In the genomic region with DNA sequence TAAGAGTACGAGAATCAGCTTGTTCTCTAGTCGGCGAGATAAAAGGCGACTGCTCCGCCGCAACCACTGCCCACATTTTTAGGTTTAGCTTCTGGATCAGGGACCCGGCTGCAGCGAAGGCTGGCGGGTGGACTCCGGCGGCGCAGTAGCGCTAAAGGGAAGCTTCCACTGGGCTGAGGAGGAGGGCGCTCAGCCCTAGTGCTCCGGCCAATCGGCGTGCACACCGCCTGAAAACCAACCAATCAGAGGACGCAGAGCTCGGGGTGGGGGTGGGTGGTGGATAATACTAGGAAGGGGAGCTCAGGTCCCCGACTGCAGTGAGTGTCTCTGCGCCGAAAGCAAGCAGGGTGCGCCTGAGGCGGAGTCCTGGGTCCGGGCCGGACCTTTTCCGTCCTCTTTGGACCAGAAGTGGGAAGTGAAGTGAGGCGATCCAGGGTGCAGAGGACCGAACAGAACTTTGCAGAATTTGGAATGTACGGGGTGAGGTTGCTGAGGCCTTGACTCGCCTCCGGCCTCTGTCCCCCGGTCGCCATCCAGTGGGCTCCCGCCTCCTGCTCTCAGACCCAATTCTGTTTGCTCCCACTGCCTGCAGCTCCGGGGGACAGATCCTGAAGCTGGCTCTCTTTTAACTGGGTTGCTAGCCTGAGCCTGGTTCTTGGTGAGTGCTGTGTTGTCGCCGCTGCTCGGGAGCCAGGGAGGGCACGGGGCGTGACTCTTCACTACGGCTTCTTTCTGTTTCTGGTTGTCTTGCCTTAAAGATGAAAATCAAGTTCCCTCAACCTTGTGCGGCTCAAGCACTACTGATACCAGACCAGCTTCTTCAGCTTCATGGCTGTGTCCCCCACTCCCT, we compare ENCODE assay signal across 8 mouse cellular contexts. TPM values are rescaled to one million over a fixed set of nuclear protein-coding genes. Genes with fewer than 3 reads are reported as not detected.
DNase-seq lines count a peak whose midpoint lies in the region; ATAC-seq and TF ChIP-seq lines count a peak whose summit lies in the region.

TSS of gene Dmrt2 (plus strand) at position 311 of the 850 bp plus-strand sequence.

- H3K4me3 ChIP-seq in embryonic facial prominence, embryonic 15.5 days (replicated peaks), result peak within 1 kb of the TSS; percentile 47
- peak within 1 kb of the TSS; percentile 60 for H3K4me3 ChIP-seq in heart, embryonic 13.5 days
- peak within 1 kb of the TSS; percentile 45 for H3K4me3 ChIP-seq in kidney, embryonic 15.5 days (replicated peaks)
- peak within 1 kb of the TSS; percentile 50 for H3K4me3 ChIP-seq in liver, embryonic 15.5 days (replicated peaks)
- H3K4me3 ChIP-seq in neural tube, embryonic 12.5 days, result peak within 1 kb of the TSS; percentile 36
- H3K4me3 ChIP-seq in thymus, adult 2 months (ENCODE audit: control insufficient read depth, insufficient read depth, low read length), result peak within 1 kb of the TSS; percentile 30

- peak within 1 kb of the TSS; percentile 78 for H3K4me2 ChIP-seq in embryonic facial prominence, embryonic 15.5 days (replicated peaks)
- H3K4me2 ChIP-seq in heart, embryonic 13.5 days, result peak within 1 kb of the TSS; percentile 86
- H3K4me2 ChIP-seq in kidney, embryonic 15.5 days, result peak within 1 kb of the TSS; percentile 73
- H3K4me2 ChIP-seq in liver, embryonic 15.5 days, result peak within 1 kb of the TSS; percentile 62
- H3K4me2 ChIP-seq in neural tube, embryonic 12.5 days (replicated peaks), result peak within 1 kb of the TSS; percentile 72

- H3K9me3 ChIP-seq in embryonic facial prominence, embryonic 15.5 days (replicated peaks), result no peaks in the 10 kb centered on the region
- no peaks in the 10 kb centered on the region for H3K9me3 ChIP-seq in heart, embryonic 13.5 days
- no peaks in the 10 kb centered on the region for H3K9me3 ChIP-seq in kidney, embryonic 15.5 days (replicated peaks)
- H3K9me3 ChIP-seq in liver, embryonic 15.5 days (replicated peaks), result no peaks in the 10 kb centered on the region
- no peaks in the 10 kb centered on the region for H3K9me3 ChIP-seq in neural tube, embryonic 12.5 days

- peak; percentile 9 for DNase-seq in 3134 (ENCODE audit: extremely low read depth, insufficient read length, low spot score)
- peak; percentile 82 to 85 for DNase-seq in adrenal gland, postnatal 36 days
- DNase-seq in thymus, adult 2 months, result peak; percentile 23

- H3K27me3 ChIP-seq in embryonic facial prominence, embryonic 15.5 days, result peaks cover 96% of the 10 kb centered on the region
- H3K27me3 ChIP-seq in heart, embryonic 13.5 days (replicated peaks), result peaks cover 98% of the 10 kb centered on the region
- H3K27me3 ChIP-seq in kidney, embryonic 15.5 days, result peaks cover 99% of the 10 kb centered on the region
- peaks cover 97% of the 10 kb centered on the region for H3K27me3 ChIP-seq in liver, embryonic 15.5 days
- H3K27me3 ChIP-seq in neural tube, embryonic 12.5 days (replicated peaks), result peaks cover 96% of the 10 kb centered on the region
- peaks cover 17% of the 10 kb centered on the region for H3K27me3 ChIP-seq in thymus, adult 2 months (ENCODE audit: control insufficient read depth, insufficient read depth, low read length)

- H3K36me3 ChIP-seq in embryonic facial prominence, embryonic 15.5 days, result no peaks in the 10 kb centered on the region
- H3K36me3 ChIP-seq in heart, embryonic 13.5 days, result no peaks in the 10 kb centered on the region
- H3K36me3 ChIP-seq in kidney, embryonic 15.5 days, result no peaks in the 10 kb centered on the region
- H3K36me3 ChIP-seq in liver, embryonic 15.5 days (replicated peaks), result no peaks in the 10 kb centered on the region
- no peaks in the 10 kb centered on the region for H3K36me3 ChIP-seq in neural tube, embryonic 12.5 days
- no peaks in the 10 kb centered on the region for H3K36me3 ChIP-seq in thymus, adult 2 months (ENCODE audit: control insufficient read depth, insufficient read depth, low read length)

- no peak within 1 kb of the TSS for H3K9ac ChIP-seq in embryonic facial prominence, embryonic 15.5 days
- H3K9ac ChIP-seq in heart, embryonic 13.5 days, result peak within 1 kb of the TSS; percentile 76
- no peak within 1 kb of the TSS for H3K9ac ChIP-seq in kidney, embryonic 15.5 days
- H3K9ac ChIP-seq in liver, embryonic 15.5 days, result no peak within 1 kb of the TSS
- H3K9ac ChIP-seq in neural tube, embryonic 12.5 days, result no peak within 1 kb of the TSS

- peak; percentile 95 for ATAC-seq in embryonic facial prominence, embryonic 15.5 days (ENCODE audit: insufficient number of reproducible peaks, low FRiP score, low TSS enrichment, low read depth)
- peak; percentile 86 for ATAC-seq in heart, embryonic 13.5 days (ENCODE audit: extremely low read depth, insufficient number of reproducible peaks, low FRiP score, low TSS enrichment)
- peak; percentile 97 for ATAC-seq in kidney, embryonic 15.5 days (replicated peaks; ENCODE audit: low FRiP score)
- ATAC-seq in liver, embryonic 15.5 days (ENCODE audit: insufficient read depth), result peak; percentile 83
- ATAC-seq in neural tube, embryonic 12.5 days (ENCODE audit: low FRiP score, low read depth), result peak; percentile 99

- WGBS in embryonic facial prominence, embryonic 15.5 days, result under 1% methylated on average over 44 of the region's 44 CpGs
- WGBS in heart, embryonic 13.5 days, result 1% methylated on average over 44 of the region's 44 CpGs
- under 1% methylated on average over 44 of the region's 44 CpGs for WGBS in kidney, embryonic 15.5 days
- under 1% methylated on average over 44 of the region's 44 CpGs for WGBS in liver, embryonic 15.5 days (ENCODE audit: insufficient replicate concordance)
- WGBS in neural tube, embryonic 12.5 days, result under 1% methylated on average over 44 of the region's 44 CpGs
- WGBS in thymus, adult 2 months, result 3% methylated on average over 44 of the region's 44 CpGs

- peaks cover 18% of the 10 kb centered on the region for H3K4me1 ChIP-seq in embryonic facial prominence, embryonic 15.5 days
- H3K4me1 ChIP-seq in heart, embryonic 13.5 days, result peaks cover 29% of the 10 kb centered on the region
- peaks cover 24% of the 10 kb centered on the region for H3K4me1 ChIP-seq in kidney, embryonic 15.5 days
- 0 out of 2 replicates have a peak, but pooled peaks cover 3% of the 10 kb centered on the region for H3K4me1 ChIP-seq in liver, embryonic 15.5 days (replicated peaks)
- H3K4me1 ChIP-seq in neural tube, embryonic 12.5 days, result peaks cover 18% of the 10 kb centered on the region
- no peaks in the 10 kb centered on the region for H3K4me1 ChIP-seq in thymus, adult 2 months (replicated peaks; ENCODE audit: control insufficient read depth, insufficient read depth, low read length)

- TF ChIP-seq POLR2A in thymus, adult 2 months (IDR thresholded peaks at IDR 0.05; ENCODE audit: control insufficient read depth, extremely low read depth, insufficient read depth, low read length, poor library complexity), result peak; percentile 22; the same call in 1 of the 2 replicates

- no peak for TF ChIP-seq CTCF in thymus, adult 2 months (IDR thresholded peaks at IDR 0.05; ENCODE audit: borderline replicate concordance, control insufficient read depth, extremely low read depth, insufficient read depth, low read length, poor library complexity)

- H3K27ac ChIP-seq in embryonic facial prominence, embryonic 15.5 days (replicated peaks), result no peak within 1 kb of the TSS
- no peak within 1 kb of the TSS for H3K27ac ChIP-seq in heart, embryonic 13.5 days (replicated peaks)
- H3K27ac ChIP-seq in kidney, embryonic 15.5 days, result no peak within 1 kb of the TSS
- no peak within 1 kb of the TSS for H3K27ac ChIP-seq in liver, embryonic 15.5 days (replicated peaks)
- H3K27ac ChIP-seq in neural tube, embryonic 12.5 days, result no peak within 1 kb of the TSS
- no peak within 1 kb of the TSS for H3K27ac ChIP-seq in thymus, adult 2 months (ENCODE audit: control insufficient read depth, insufficient read depth, low read length)

RNA-seq across cellular contexts. Expression of gene Dmrt2, which starts in this region (rescaled TPM):
- 1 to 10 TPM; 4.3 to 5.1 TPM for total RNA-seq in adrenal gland, postnatal 36 days (2021)
- polyA plus RNA-seq in embryonic facial prominence, embryonic 15.5 days (2015; fragmentation: Nextera tagmentation; extraction: Ambion mirVana), result 8.9 and 9.6 TPM in 2 replicates
- polyA plus RNA-seq in heart, embryonic 13.5 days (2015; fragmentation: Nextera tagmentation; extraction: Ambion mirVana), result 0.29 and 0.76 TPM in 2 replicates
- polyA plus RNA-seq in kidney, embryonic 15.5 days (2015; fragmentation: Nextera tagmentation; extraction: Ambion mirVana), result 2.0 and 2.1 TPM in 2 replicates
- polyA plus RNA-seq in liver, embryonic 15.5 days (2015; fragmentation: Nextera tagmentation; extraction: Ambion mirVana), result 0.26 and 0.51 TPM in 2 replicates
- polyA plus RNA-seq in neural tube, embryonic 12.5 days (2016; fragmentation: Nextera tagmentation; extraction: Ambion mirVana), result 8.3 and 9.2 TPM in 2 replicates
- polyA plus RNA-seq in thymus, adult 2 months (2012; rRNA removed), result 14.2 and 15.0 TPM in 2 replicates

Comparison
In these comparisons a context has a peak if more than half of its experiments do, and no peak if none do; other contexts are left out.
1. Peak in ATAC-seq, H3K4me3 ChIP-seq, H3K9ac ChIP-seq and H3K4me2 ChIP-seq in heart, embryonic 13.5 days; RNA of the gene not detected or under 1 TPM.
2. Peak in ATAC-seq, H3K4me3 ChIP-seq and H3K4me2 ChIP-seq in liver, embryonic 15.5 days; RNA of the gene not detected or under 1 TPM.
3. DNase-seq: peak in every context shown above with its lines; median percentile 84 in adrenal gland, postnatal 36 days; 23 in thymus, adult 2 months; 9 in 3134.